Mouse (Mus musculus): Measurements from ENCODE around the gene Birc5.

GRCm38 (mm10) chr11:117860601-117861000 lies 11.6 kb downstream of the Birc5 start, which contains the start of gene Tmem235:
- TF ChIP-seq CTCF (IDR thresholded peaks at IDR 0.05; ENCODE audit: borderline replicate concordance, extremely low read depth, insufficient read depth, insufficient read length) (no peak), POLR2A (IDR thresholded peaks at IDR 0.05; ENCODE audit: borderline replicate concordance, extremely low read depth, insufficient read depth, insufficient read length, poor library complexity, severe bottlenecking) (no peak)

Data from brain, embryonic 14.5 days (tissue).